Mouse (Mus musculus) cerebellum, postnatal 10 days (tissue): ENCODE data around the gene Gm20388.
A peak's percentile ranks its signal among the peaks of the same experiment; 100 is the strongest.
"Not testable (repeated sequence)": the region's sequence is repeated elsewhere in the genome, so short reads cannot be mapped to it uniquely, and the experiment has no call there.

Experiments used
- DNase-seq, 2 experiments: peaks; one replicate each; pipeline ENCODE4 v3.0.0; 2021; ENCODE audit warnings: mixed read lengths in 2 of 2

The Gm20388 gene

GRCm38 (mm10) chr8:120764638-120765037 is 854.0 kb downstream of the Gm20388 start:
- no peak for DNase-seq

- no peak for DNase-seq
Measured at GRCm38 (mm10) chr8:120766622-120767021, 856.0 kb downstream of the Gm20388 start.

- DNase-seq, result no peak
Measured at GRCm38 (mm10) chr8:120768454-120769218, 858.0 kb downstream of the Gm20388 start.

GRCm38 (mm10) chr8:120777184-120777583 is 866.5 kb downstream of the Gm20388 start:
- DNase-seq, result no peak

GRCm38 (mm10) chr8:120777732-120778131 is 867.1 kb downstream of the Gm20388 start:
- peak; percentile 37 to 49 for DNase-seq

- no peak for DNase-seq
Measured at GRCm38 (mm10) chr8:120779106-120779505, 868.5 kb downstream of the Gm20388 start.

- DNase-seq, result no peak
Measured at GRCm38 (mm10) chr8:120783781-120784180, 873.1 kb downstream of the Gm20388 start.

- DNase-seq, result no peak
Measured at GRCm38 (mm10) chr8:120786753-120787152, 876.1 kb downstream of the Gm20388 start.

GRCm38 (mm10) chr8:120787631-120788030 is 877.0 kb downstream of the Gm20388 start:
- DNase-seq, result no peak

GRCm38 (mm10) chr8:120792710-120793109 is 882.1 kb downstream of the Gm20388 start:
- no peak for DNase-seq

- peak; percentile 91 to 93 for DNase-seq
Measured at GRCm38 (mm10) chr8:120795944-120796635, 885.4 kb downstream of the Gm20388 start.

- no peak for DNase-seq
Measured at GRCm38 (mm10) chr8:120797019-120797727, 886.5 kb downstream of the Gm20388 start.

GRCm38 (mm10) chr8:120800308-120800865 is 889.7 kb downstream of the Gm20388 start:
- peak; percentile 85 to 88 for DNase-seq

- not testable (repeated sequence) for DNase-seq
Measured at GRCm38 (mm10) chr8:120803661-120804375, 893.2 kb downstream of the Gm20388 start.

GRCm38 (mm10) chr8:120804741-120805140 is 894.1 kb downstream of the Gm20388 start:
- no peak for DNase-seq

GRCm38 (mm10) chr8:120806780-120807264 is 896.2 kb downstream of the Gm20388 start:
- DNase-seq, result no peak

- DNase-seq, result peak; percentile 32 to 39
Measured at GRCm38 (mm10) chr8:120807719-120808118, 897.1 kb downstream of the Gm20388 start.

GRCm38 (mm10) chr8:120809050-120809449 is 898.4 kb downstream of the Gm20388 start:
- DNase-seq, result no peak

GRCm38 (mm10) chr8:120811953-120812352 is 901.3 kb downstream of the Gm20388 start:
- no peak for DNase-seq

- no peak for DNase-seq
Measured at GRCm38 (mm10) chr8:120813028-120813427, 902.4 kb downstream of the Gm20388 start.

- no peak for DNase-seq
Measured at GRCm38 (mm10) chr8:120813839-120814238, 903.2 kb downstream of the Gm20388 start.

GRCm38 (mm10) chr8:120816371-120816770 is 905.7 kb downstream of the Gm20388 start:
- DNase-seq, result no peak
